Mouse (Mus musculus): ENCODE results near the gene Rps6kb1.

GRCm38 (mm10) chr11:86583990-86584897, 39.6 kb upstream of the Rps6kb1 start:
- TF ChIP-seq POLR2A (IDR thresholded peaks at IDR 0.05; ENCODE audit: low read depth, low read length), result no peak; the same call in none of the 2 replicates
- no peak for TF ChIP-seq CTCF (conservative IDR thresholded peaks at IDR 0.05 in 1 of 2, IDR thresholded peaks at IDR 0.05 in 1 of 2; ENCODE audit: low read depth in 2 of 2, low read length in 2 of 2)
- TF ChIP-seq KAT2A (IDR thresholded peaks at IDR 0.05; ENCODE audit: insufficient replicate concordance, low read length), result no peak
- peak; percentile 18 for TF ChIP-seq POLR2AphosphoS2 (IDR thresholded peaks at IDR 0.05; ENCODE audit: low read depth, low read length)
- no peak for TF ChIP-seq MEF2A (IDR thresholded peaks at IDR 0.05; ENCODE audit: borderline replicate concordance, low read depth, low read length)
- TF ChIP-seq EP300 (IDR thresholded peaks at IDR 0.05; ENCODE audit: low read length), result no peak
- TF ChIP-seq ZMIZ1 (IDR thresholded peaks at IDR 0.05; ENCODE audit: low read depth, low read length), result no peak; the same call in 1 of the 2 replicates
- TF ChIP-seq MYC (IDR thresholded peaks at IDR 0.05; ENCODE audit: low read depth, low read length), result peak; percentile 72; the same call in 1 of the 2 replicates
- TF ChIP-seq RCOR1 (conservative IDR thresholded peaks at IDR 0.05; ENCODE audit: low read depth, low read length), result no peak
- TF ChIP-seq E2F4 (IDR thresholded peaks at IDR 0.05; ENCODE audit: insufficient replicate concordance, low read depth, low read length), result no peak
- no peak for TF ChIP-seq USF2 (conservative IDR thresholded peaks at IDR 0.05; ENCODE audit: low read depth, low read length)
- peak; percentile 83 for TF ChIP-seq MAX (IDR thresholded peaks at IDR 0.05; ENCODE audit: low read length)
